Mouse (Mus musculus) liver, embryonic 14.5 days (tissue): Measurements from ENCODE around the gene Limk1. TPM values are rescaled to one million over a fixed set of nuclear protein-coding genes. Genes with fewer than 3 reads are reported as not detected.

Source experiments
- ATAC-seq: fragments of 200-750 bp; cut with Nextera tagmentation; 2 replicates; pipeline ENCODE4 v1.8.0; 2017; ENCODE audit warnings: moderate number of reproducible peaks, mild to moderate bottlenecking, moderate library complexity; ENCODE audit not compliant: insufficient read depth
- DNase-seq, 3 experiments: peaks; one replicate each; pipeline ENCODE4 v3.0.0-alpha.2; 2012 to 2013; ENCODE audit warnings: low read depth in 3 of 3, low spot score in 3 of 3
- H3K27ac ChIP-seq: fragments of 300-500 bp; sonication (generic); 2 replicates; pipeline ENCODE4 v1.5.1; 2014; ENCODE audit warnings: moderate library complexity, mild to moderate bottlenecking, control low read depth, inconsistent platforms
- H3K27me3 ChIP-seq: fragments of 300-500 bp; sonication (generic); 2 replicates; pipeline ENCODE4 v1.6.1; 2014; ENCODE audit warnings: mild to moderate bottlenecking, low read length, moderate library complexity; ENCODE audit not compliant: control insufficient read depth, insufficient read depth
- H3K36me3 ChIP-seq: fragments of 300-500 bp; sonication (generic); replicated peaks from 2 replicates; pipeline ENCODE4 v1.6.1; 2014; ENCODE audit warnings: low read depth; ENCODE audit not compliant: control insufficient read depth, insufficient read depth
- H3K4me1 ChIP-seq, 2 experiments: fragments of 200-500 bp in 1 of 2; fragments of 300-500 bp in 1 of 2; sonication (generic) in 1 of 2; replicated peaks; 2 replicates each; pipeline ENCODE4 v1.6.1; 2012 to 2014; ENCODE audit warnings: antibody characterized with exemption in 1 of 2, inconsistent platforms in 1 of 2, low read length in 1 of 2; ENCODE audit not compliant: control insufficient read depth in 2 of 2, insufficient read depth in 2 of 2
- H3K4me2 ChIP-seq: fragments of 300-500 bp; sonication (generic); 2 replicates; pipeline ENCODE4 v1.6.1; 2014; ENCODE audit warnings: low read depth, mild to moderate bottlenecking, control low read depth, moderate library complexity
- H3K4me3 ChIP-seq, 2 experiments: fragments of 200-500 bp in 1 of 2; fragments of 300-500 bp in 1 of 2; sonication (generic) in 1 of 2; 2 replicates each; pipeline ENCODE4 v1.5.1; 2012 to 2014; ENCODE audit warnings: low read depth in 2 of 2, low read length in 2 of 2, mild to moderate bottlenecking in 2 of 2, control low read depth in 1 of 2, inconsistent platforms in 1 of 2, moderate library complexity in 1 of 2; ENCODE audit not compliant: insufficient read depth in 1 of 2
- H3K9ac ChIP-seq: fragments of 300-500 bp; sonication (generic); replicated peaks from 2 replicates; pipeline ENCODE4 v1.6.1; 2014; ENCODE audit warnings: mild to moderate bottlenecking, control low read depth, moderate library complexity
- H3K9me3 ChIP-seq: fragments of 300-500 bp; sonication (generic); 2 replicates; pipeline ENCODE4 v1.6.1; 2016; ENCODE audit warnings: low read length, mixed read lengths; ENCODE audit not compliant: control insufficient read depth
- CTCF ChIP-seq: IDR thresholded peaks from 2 replicates; pipeline ENCODE4 v1.5.1; 2016; ENCODE audit warnings: antibody characterized with exemption, low read depth, control low read depth
- EP300 ChIP-seq: IDR thresholded peaks from 2 replicates; pipeline ENCODE4 v1.6.1; 2016; ENCODE audit warnings: antibody characterized with exemption, low read depth
- WGBS: fragments of 180-500 bp; shearing (Covaris S2); extraction: QIAGEN DNeasy Blood & Tissue Kit; methylation state at CpG from one replicate; pipeline ENCODE4 v1.1.7; 2014; ENCODE audit not compliant: insufficient replicate concordance; 5-methylcytosine and 5-hydroxymethylcytosine counted together
- polyA plus RNA-seq, 2 experiments: library from polyadenylated mRNA; depleted of rRNA in 1 of 2; stranded (reverse) in 1 of 2; unstranded in 1 of 2; fragments of >200 nt; fragmentation: Nextera tagmentation in 1 of 2; extraction: Ambion mirVana in 1 of 2; gene quantifications; 2 replicates each; pipeline versions ENCODE4 v1.2.1 to v1.2.3; 2012 to 2014

Gene Limk1
- polyA plus RNA-seq, 2 experiments, result 0.89 to 2.2 TPM

GRCm38 (mm10) chr5:134709275-134709674 is 20.9 kb upstream of the Limk1 start:
- Histone ChIP-seq H3K4me1 (no peaks in the 10 kb centered on the region), H3K4me3 (no peak overlapping the region), H3K9ac (no peak overlapping the region), H3K36me3 (no peaks in the 10 kb centered on the region), H3K27me3 (no peaks in the 10 kb centered on the region), H3K9me3 (no peaks in the 10 kb centered on the region), H3K27ac (no peak overlapping the region), H3K4me2 (no peak overlapping the region)
- WGBS, result 37% methylated on average over 6 of the region's 6 CpGs
- TF ChIP-seq EP300 (no peak), CTCF (no peak)
- DNase-seq (no peak), ATAC-seq (no peak)

- no peaks in the 10 kb centered on the region for H3K9me3 ChIP-seq
- TF ChIP-seq EP300, result no peak
- peak; percentile 91 for TF ChIP-seq CTCF
- H3K36me3 ChIP-seq, result no peaks in the 10 kb centered on the region
- ATAC-seq (peak; percentile 47; the same call in 1 of the 2 replicates), DNase-seq (peak; percentile 30 to 47 (median 40))
- no peak overlapping the region for H3K4me2 ChIP-seq
- no peaks in the 10 kb centered on the region for H3K27me3 ChIP-seq
- H3K9ac ChIP-seq, result no peak overlapping the region
- H3K27ac ChIP-seq, result no peak overlapping the region
- no peaks in the 10 kb centered on the region for H3K4me1 ChIP-seq
- no peak overlapping the region for H3K4me3 ChIP-seq
Observed at GRCm38 (mm10) chr5:134704157-134704556, 15.8 kb upstream of the Limk1 start.

- ATAC-seq (no peak), DNase-seq (no peak)
- Histone ChIP-seq H3K36me3 (no peaks in the 10 kb centered on the region), H3K27me3 (no peaks in the 10 kb centered on the region), H3K27ac (no peak overlapping the region), H3K9ac (no peak overlapping the region), H3K4me3 (no peak overlapping the region), H3K4me1 (no peaks in the 10 kb centered on the region), H3K4me2 (no peak overlapping the region), H3K9me3 (no peaks in the 10 kb centered on the region)
- TF ChIP-seq EP300, result no peak
- TF ChIP-seq CTCF, result no peak
- WGBS, result 62% methylated on average over 2 of the region's 2 CpGs
Observed at GRCm38 (mm10) chr5:134695539-134695938, 7.1 kb upstream of the Limk1 start.

GRCm38 (mm10) chr5:134695082-134695481 is 6.7 kb upstream of the Limk1 start:
- Histone ChIP-seq H3K9me3 (no peaks in the 10 kb centered on the region), H3K9ac (no peak overlapping the region), H3K36me3 (no peaks in the 10 kb centered on the region), H3K4me3 (no peak overlapping the region), H3K4me1 (no peaks in the 10 kb centered on the region), H3K27ac (no peak overlapping the region), H3K4me2 (no peak overlapping the region), H3K27me3 (no peaks in the 10 kb centered on the region)
- DNase-seq, result no peak
- peak; percentile 33 for TF ChIP-seq CTCF
- TF ChIP-seq EP300, result no peak
- ATAC-seq, result no peak
- WGBS, result 17% methylated on average over 2 of the region's 2 CpGs

GRCm38 (mm10) chr5:134692704-134693103 is 4.3 kb upstream of the Limk1 start:
- TF ChIP-seq EP300 (no peak), CTCF (no peak)
- Histone ChIP-seq H3K4me1 (peaks cover 2 to 3% of the 10 kb centered on the region in 2 experiments), H3K9me3 (no peaks in the 10 kb centered on the region), H3K4me3 (no peak overlapping the region), H3K36me3 (no peaks in the 10 kb centered on the region), H3K27ac (no peak overlapping the region), H3K4me2 (no peak overlapping the region), H3K9ac (no peak overlapping the region), H3K27me3 (no peaks in the 10 kb centered on the region; the same call in 1 of the 2 replicates)
- no peak for ATAC-seq
- DNase-seq, result no peak
- 59% methylated on average over 1 of the region's 1 CpGs for WGBS
